Mouse (Mus musculus): ENCODE results near the gene Mroh3.

GRCm38 (mm10) chr1:136151371-136151770 lies 61.3 kb downstream of the Mroh3 start:
- TF ChIP-seq POLR2A (IDR thresholded peaks at IDR 0.05; ENCODE audit: borderline replicate concordance, low read depth, low read length) (no peak), CTCF (IDR thresholded peaks at IDR 0.05; ENCODE audit: low read depth, low read length) (no peak)
